Mouse (Mus musculus) midbrain, embryonic 14.5 days (tissue): Measurements from ENCODE around the gene Akp3. TPM values are rescaled to one million over a fixed set of nuclear protein-coding genes. Genes with fewer than 3 reads are reported as not detected.

Experiments used
- polyA plus RNA-seq: library from polyadenylated mRNA; unstranded; fragments of >200 nt; fragmentation: Nextera tagmentation; extraction: Ambion mirVana; gene quantifications from 2 replicates; pipeline ENCODE4 v1.2.1, GENCODE M21; 2014

Akp3 gene
- polyA plus RNA-seq, 1 experiment from 2014 or later, result not detected

Other genes with a start within 250 kb of the Akp3 start
- gene Alppl2, start 35.0 kb upstream of the Akp3 start, polyA plus RNA-seq, result not detected in 2 replicates
- not detected in 2 replicates for gene Alpi, start 23.4 kb upstream of the Akp3 start, polyA plus RNA-seq
- gene Ecel1, start 31.5 kb downstream of the Akp3 start, polyA plus RNA-seq, result 5.1 and 5.3 TPM in 2 replicates
- 0.32 TPM in 1 of 2 replicates, not detected in the other for gene Prss56, start 58.3 kb downstream of the Akp3 start, polyA plus RNA-seq
- gene Chrnd, start 65.6 kb downstream of the Akp3 start, polyA plus RNA-seq, result not detected in 2 replicates
- gene Chrng, start 79.7 kb downstream of the Akp3 start, polyA plus RNA-seq, result not detected in 2 replicates
- gene Eif4e2, start 88.9 kb downstream of the Akp3 start, polyA plus RNA-seq, result 53.5 and 75.5 TPM in 2 replicates
- 1.8 and 1.9 TPM in 2 replicates for gene Efhd1, start 139.4 kb downstream of the Akp3 start, polyA plus RNA-seq
- 69.0 and 70.9 TPM in 2 replicates for gene Gigyf2, start 202.0 kb downstream of the Akp3 start, polyA plus RNA-seq